Mouse (Mus musculus) mouse embryonic stem cell (cell line): ENCODE results near the gene Tcp11x2.

Source experiments
- in situ Hi-C, 2 experiments: fragments of 300-500 bp; cut with MboI; formaldehyde crosslinking; loops; 1 replicate in 1 of 2; 3 replicates in 1 of 2; pipeline ENCODE4 v1.14.3; 2019 to 2020; ENCODE audit warnings: low sequenced_read_pairs in 2 of 2, low pct_unique_long_range_greater_than_20kb in 1 of 2, mixed read lengths in 1 of 2; ENCODE audit not compliant: unreplicated experiment in 1 of 2

The Tcp11x2 gene

GRCm38 (mm10) chrX:135693633-135694032 is at the start of gene Tcp11x2:
Gene Tcp11x2, minus strand, starts transcription at chrX:135693790.
- in situ Hi-C loops, result no loop called here

GRCm38 (mm10) chrX:135743056-135743355 is 49.4 kb upstream of the Tcp11x2 start:
- in situ Hi-C loops, result no loop called here

- in situ Hi-C loops, result no loop called here
Measured at GRCm38 (mm10) chrX:135742304-135743055, 48.9 kb upstream of the Tcp11x2 start, which contains the start of the genes Armcx5 and Gprasp1. Gene Armcx5, plus strand, starts transcription at chrX:135742733. Gene Gprasp1, plus strand, starts transcription at chrX:135742733.

- in situ Hi-C loops, result no loop called here
Measured at GRCm38 (mm10) chrX:135738730-135739520, 45.3 kb upstream of the Tcp11x2 start.

- in situ Hi-C loops, result no loop called here
Measured at GRCm38 (mm10) chrX:135725161-135725560, 31.6 kb upstream of the Tcp11x2 start, which contains the start of gene Tmsb15a. Gene Tmsb15a, minus strand, starts transcription at chrX:135725261.

- in situ Hi-C loops, result no loop called here
Measured at GRCm38 (mm10) chrX:135712845-135713244, 19.3 kb upstream of the Tcp11x2 start.

- in situ Hi-C loops, result no loop called here
Measured at GRCm38 (mm10) chrX:135704349-135704748, 10.8 kb upstream of the Tcp11x2 start.

- in situ Hi-C loops, result no loop called here
Measured at GRCm38 (mm10) chrX:135703111-135703510, 9.5 kb upstream of the Tcp11x2 start.

GRCm38 (mm10) chrX:135687802-135688201 is 5.8 kb downstream of the Tcp11x2 start:
- in situ Hi-C loops, result no loop called here

- in situ Hi-C loops, result no loop called here
Measured at GRCm38 (mm10) chrX:135681858-135682257, 11.7 kb downstream of the Tcp11x2 start.

- in situ Hi-C loops, result no loop called here
Measured at GRCm38 (mm10) chrX:135652173-135652772, 41.3 kb downstream of the Tcp11x2 start.

GRCm38 (mm10) chrX:135627605-135628004 is 66.0 kb downstream of the Tcp11x2 start, which contains the start of gene Prame:
Gene Prame, minus strand, starts transcription at chrX:135627705.
- in situ Hi-C loops, result no loop called here
